8 mouse cellular contexts compared by ENCODE assay signal in the genomic region with DNA sequence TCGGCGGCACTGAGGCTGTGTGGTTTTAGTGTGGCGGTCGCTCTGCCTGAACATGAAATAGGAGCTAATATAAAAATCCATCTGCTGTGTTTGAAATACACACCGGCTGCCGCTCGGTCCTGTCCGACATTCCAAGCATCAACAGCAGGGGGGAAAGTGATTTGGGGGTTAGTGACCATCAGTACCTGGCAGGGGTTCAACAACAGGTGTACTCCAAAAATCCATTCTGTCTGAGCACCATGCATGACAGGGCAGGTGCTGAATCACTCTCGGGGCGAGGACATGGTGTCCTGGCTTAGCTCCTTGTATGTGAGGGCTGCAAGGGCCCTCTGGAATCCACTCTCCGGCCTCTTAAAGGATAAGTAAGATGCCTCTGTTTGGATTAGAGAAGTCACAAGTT. TPM values are rescaled to one million over a fixed set of nuclear protein-coding genes. Genes with fewer than 3 reads are reported as not detected.
DNase-seq lines count a peak whose midpoint lies in the region; ATAC-seq and TF ChIP-seq lines count a peak whose summit lies in the region.

No protein-coding gene starts in this region.

- H3K27me3 ChIP-seq in heart, postnatal 0 days (ENCODE audit: control insufficient read depth, insufficient read depth, low read length): 0 out of 2 replicates have a peak, but pooled peaks cover 6% of the 10 kb centered on the region
- H3K27me3 ChIP-seq in embryonic facial prominence, embryonic 13.5 days: peaks cover 31% of the 10 kb centered on the region
- peaks cover 51% of the 10 kb centered on the region for H3K27me3 ChIP-seq in limb, embryonic 13.5 days

- H3K27ac ChIP-seq in heart, postnatal 0 days (ENCODE audit: low read depth): no peak overlapping the region
- H3K27ac ChIP-seq in embryonic facial prominence, embryonic 13.5 days: no peak overlapping the region
- no peak overlapping the region for H3K27ac ChIP-seq in limb, embryonic 13.5 days

- 24% methylated on average over 11 of the region's 11 CpGs for WGBS in heart, postnatal 0 days
- 15% methylated on average over 11 of the region's 11 CpGs for WGBS in embryonic facial prominence, embryonic 13.5 days
- 13% methylated on average over 11 of the region's 11 CpGs for WGBS in limb, embryonic 13.5 days

- no peak for DNase-seq in heart, postnatal 0 days (ENCODE audit: low spot score)
- DNase-seq in heart, adult 18-20 months: no peak
- DNase-seq in neural tube, embryonic 10.5 days (ENCODE audit: extremely low spot score, low spot score): peak; percentile 42
- no peak for DNase-seq in urinary bladder, postnatal 10 days (ENCODE audit: low spot score)
- no peak for DNase-seq in urinary bladder, postnatal 14 days (ENCODE audit: low spot score)

- H3K4me3 ChIP-seq in heart, postnatal 0 days (ENCODE audit: low read depth, low read length): peak overlapping the region; percentile 35
- peak overlapping the region; percentile 29 for H3K4me3 ChIP-seq in embryonic facial prominence, embryonic 13.5 days
- H3K4me3 ChIP-seq in limb, embryonic 13.5 days: peak overlapping the region; percentile 24

- peaks cover 4% of the 10 kb centered on the region; the same call in 1 of the 2 replicates for H3K4me1 ChIP-seq in heart, postnatal 0 days (ENCODE audit: control insufficient read depth, insufficient read depth)
- peaks cover 12% of the 10 kb centered on the region for H3K4me1 ChIP-seq in embryonic facial prominence, embryonic 13.5 days
- H3K4me1 ChIP-seq in limb, embryonic 13.5 days: 0 out of 2 replicates have a peak, but pooled peaks cover 7% of the 10 kb centered on the region

- no peak for TF ChIP-seq CTCF in heart, postnatal 0 days (IDR thresholded peaks at IDR 0.05; ENCODE audit: low read depth)

- no peak for TF ChIP-seq EP300 in heart, postnatal 0 days (IDR thresholded peaks at IDR 0.05; ENCODE audit: low read depth)

- H3K36me3 ChIP-seq in heart, postnatal 0 days (replicated peaks; ENCODE audit: control insufficient read depth, insufficient read depth, low read length): no peaks in the 10 kb centered on the region
- H3K36me3 ChIP-seq in embryonic facial prominence, embryonic 13.5 days: no peaks in the 10 kb centered on the region
- no peaks in the 10 kb centered on the region for H3K36me3 ChIP-seq in limb, embryonic 13.5 days

- no peak overlapping the region for H3K9ac ChIP-seq in heart, postnatal 0 days (replicated peaks; ENCODE audit: low read depth, low read length)
- no peak overlapping the region for H3K9ac ChIP-seq in embryonic facial prominence, embryonic 13.5 days
- H3K9ac ChIP-seq in limb, embryonic 13.5 days: no peak overlapping the region

- peak overlapping the region; percentile 58 for H3K4me2 ChIP-seq in heart, postnatal 0 days (ENCODE audit: low read depth, low read length)
- peak overlapping the region; percentile 57 for H3K4me2 ChIP-seq in embryonic facial prominence, embryonic 13.5 days
- H3K4me2 ChIP-seq in limb, embryonic 13.5 days (replicated peaks): peak overlapping the region; percentile 58

- H3K9me3 ChIP-seq in heart, postnatal 0 days (replicated peaks; ENCODE audit: control insufficient read depth, low read length): no peaks in the 10 kb centered on the region
- no peaks in the 10 kb centered on the region for H3K9me3 ChIP-seq in embryonic facial prominence, embryonic 13.5 days
- H3K9me3 ChIP-seq in limb, embryonic 13.5 days: no peaks in the 10 kb centered on the region

- no peak; the same call in 1 of the 2 replicates for ATAC-seq in heart, postnatal 0 days (ENCODE audit: insufficient read depth, low read depth)
- ATAC-seq in embryonic facial prominence, embryonic 13.5 days (ENCODE audit: insufficient number of reproducible peaks, insufficient read depth, low FRiP score, low TSS enrichment, low read depth): no peak
- no peak for ATAC-seq in limb, embryonic 13.5 days (ENCODE audit: low FRiP score, low read depth)
- no peak for ATAC-seq in megakaryocyte progenitor cell, adult 5-6 weeks (replicated peaks; ENCODE audit: poor library complexity)

RNA-seq across cellular contexts. Expression of a gene that starts 41.0 kb away (rescaled TPM):
- total RNA-seq in heart, postnatal 0 days (2014; rRNA removed; ENCODE audit: low replicate concordance): 14.4 and 14.8 TPM in 2 replicates
- 9.0 and 10.2 TPM in 2 replicates for polyA plus RNA-seq in heart, postnatal 0 days (2015; fragmentation: Nextera tagmentation; extraction: Ambion mirVana)
- total RNA-seq in heart, adult 18-20 months (2021): 10 to 100 TPM in 1 of 2 experiments, 1 to 10 TPM in 1; 9.9 to 15.2 TPM
- polyA plus RNA-seq in embryonic facial prominence, embryonic 13.5 days (2015; fragmentation: Nextera tagmentation; extraction: Ambion mirVana): 23.5 TPM in 2 replicates
- 22.2 and 22.3 TPM in 2 replicates for polyA plus RNA-seq in limb, embryonic 13.5 days (2015; fragmentation: Nextera tagmentation; extraction: Ambion mirVana)
- 8.6 and 9.6 TPM in 2 replicates for total RNA-seq in megakaryocyte progenitor cell, adult 5-6 weeks (2015)
- total RNA-seq in megakaryocyte progenitor cell, adult 5-6 weeks (2017): 16.9 and 17.3 TPM in 2 replicates

RNA-seq across cellular contexts. Expression of a gene that starts 52.6 kb away (rescaled TPM):
- 9.9 and 24.9 TPM in 2 replicates for total RNA-seq in heart, postnatal 0 days (2014; rRNA removed; ENCODE audit: low replicate concordance)
- polyA plus RNA-seq in heart, postnatal 0 days (2015; fragmentation: Nextera tagmentation; extraction: Ambion mirVana): 35.6 and 42.0 TPM in 2 replicates
- total RNA-seq in heart, adult 18-20 months (2021): 10 to 100 TPM; 35.7 TPM
- 164 and 170 TPM in 2 replicates for polyA plus RNA-seq in embryonic facial prominence, embryonic 13.5 days (2015; fragmentation: Nextera tagmentation; extraction: Ambion mirVana)
- polyA plus RNA-seq in limb, embryonic 13.5 days (2015; fragmentation: Nextera tagmentation; extraction: Ambion mirVana): 158 and 163 TPM in 2 replicates
- total RNA-seq in megakaryocyte progenitor cell, adult 5-6 weeks (2015): 61.3 and 70.5 TPM in 2 replicates
- total RNA-seq in megakaryocyte progenitor cell, adult 5-6 weeks (2017): 94.4 and 116 TPM in 2 replicates
